Mouse (Mus musculus): Measurements from ENCODE around the gene Gramd1b. TPM values are rescaled to one million over a fixed set of nuclear protein-coding genes. Genes with fewer than 3 reads are reported as not detected.

Gramd1b gene
- polyA plus RNA-seq, 1 experiment: 41.2 TPM

GRCm38 (mm10) chr9:40407876-40408275 lies 123.3 kb downstream of the Gramd1b start:
- DNase-seq (ENCODE audit: low read depth): no peak
- no peak for TF ChIP-seq CTCF (IDR thresholded peaks at IDR 0.05; ENCODE audit: borderline replicate concordance, extremely low read depth, insufficient read depth, insufficient read length)
- TF ChIP-seq POLR2A (IDR thresholded peaks at IDR 0.05; ENCODE audit: borderline replicate concordance, extremely low read depth, insufficient read depth, insufficient read length, poor library complexity, severe bottlenecking): no peak

GRCm38 (mm10) chr9:40405804-40406203 lies 125.4 kb downstream of the Gramd1b start:
- no peak for TF ChIP-seq CTCF (IDR thresholded peaks at IDR 0.05; ENCODE audit: borderline replicate concordance, extremely low read depth, insufficient read depth, insufficient read length)
- no peak for TF ChIP-seq POLR2A (IDR thresholded peaks at IDR 0.05; ENCODE audit: borderline replicate concordance, extremely low read depth, insufficient read depth, insufficient read length, poor library complexity, severe bottlenecking)
- DNase-seq (ENCODE audit: low read depth): no peak

- TF ChIP-seq POLR2A (IDR thresholded peaks at IDR 0.05; ENCODE audit: borderline replicate concordance, extremely low read depth, insufficient read depth, insufficient read length, poor library complexity, severe bottlenecking) (no peak), CTCF (IDR thresholded peaks at IDR 0.05; ENCODE audit: borderline replicate concordance, extremely low read depth, insufficient read depth, insufficient read length) (no peak)
- peak; percentile 52 for DNase-seq (ENCODE audit: low read depth)
Measured at GRCm38 (mm10) chr9:40405263-40405662, 125.9 kb downstream of the Gramd1b start.

GRCm38 (mm10) chr9:40404637-40405036 lies 126.5 kb downstream of the Gramd1b start:
- peak; percentile 77 for DNase-seq (ENCODE audit: low read depth)
- TF ChIP-seq CTCF (IDR thresholded peaks at IDR 0.05; ENCODE audit: borderline replicate concordance, extremely low read depth, insufficient read depth, insufficient read length) (no peak), POLR2A (IDR thresholded peaks at IDR 0.05; ENCODE audit: borderline replicate concordance, extremely low read depth, insufficient read depth, insufficient read length, poor library complexity, severe bottlenecking) (no peak)

- no peak for DNase-seq (ENCODE audit: low read depth)
- TF ChIP-seq POLR2A (IDR thresholded peaks at IDR 0.05; ENCODE audit: borderline replicate concordance, extremely low read depth, insufficient read depth, insufficient read length, poor library complexity, severe bottlenecking) (no peak), CTCF (IDR thresholded peaks at IDR 0.05; ENCODE audit: borderline replicate concordance, extremely low read depth, insufficient read depth, insufficient read length) (no peak)
Measured at GRCm38 (mm10) chr9:40403750-40404149, 127.4 kb downstream of the Gramd1b start.

GRCm38 (mm10) chr9:40401818-40402217 lies 129.4 kb downstream of the Gramd1b start:
- DNase-seq (ENCODE audit: low read depth): no peak
- TF ChIP-seq POLR2A (IDR thresholded peaks at IDR 0.05; ENCODE audit: borderline replicate concordance, extremely low read depth, insufficient read depth, insufficient read length, poor library complexity, severe bottlenecking): no peak
- TF ChIP-seq CTCF (IDR thresholded peaks at IDR 0.05; ENCODE audit: borderline replicate concordance, extremely low read depth, insufficient read depth, insufficient read length): no peak

- no peak for DNase-seq (ENCODE audit: low read depth)
- TF ChIP-seq CTCF (IDR thresholded peaks at IDR 0.05; ENCODE audit: borderline replicate concordance, extremely low read depth, insufficient read depth, insufficient read length): no peak
- no peak for TF ChIP-seq POLR2A (IDR thresholded peaks at IDR 0.05; ENCODE audit: borderline replicate concordance, extremely low read depth, insufficient read depth, insufficient read length, poor library complexity, severe bottlenecking)
Measured at GRCm38 (mm10) chr9:40400854-40401253, 130.3 kb downstream of the Gramd1b start.

- TF ChIP-seq POLR2A (IDR thresholded peaks at IDR 0.05; ENCODE audit: borderline replicate concordance, extremely low read depth, insufficient read depth, insufficient read length, poor library complexity, severe bottlenecking) (no peak), CTCF (IDR thresholded peaks at IDR 0.05; ENCODE audit: borderline replicate concordance, extremely low read depth, insufficient read depth, insufficient read length) (no peak)
- no peak for DNase-seq (ENCODE audit: low read depth)
Measured at GRCm38 (mm10) chr9:40400171-40400570, 131.0 kb downstream of the Gramd1b start.

GRCm38 (mm10) chr9:40399359-40399932 lies 131.7 kb downstream of the Gramd1b start:
- no peak for DNase-seq (ENCODE audit: low read depth)
- TF ChIP-seq POLR2A (IDR thresholded peaks at IDR 0.05; ENCODE audit: borderline replicate concordance, extremely low read depth, insufficient read depth, insufficient read length, poor library complexity, severe bottlenecking): no peak

GRCm38 (mm10) chr9:40397471-40398245 lies 133.5 kb downstream of the Gramd1b start:
- no peak for DNase-seq (ENCODE audit: low read depth)
- no peak for TF ChIP-seq POLR2A (IDR thresholded peaks at IDR 0.05; ENCODE audit: borderline replicate concordance, extremely low read depth, insufficient read depth, insufficient read length, poor library complexity, severe bottlenecking)
- TF ChIP-seq CTCF (IDR thresholded peaks at IDR 0.05; ENCODE audit: borderline replicate concordance, extremely low read depth, insufficient read depth, insufficient read length): no peak

- peak; percentile 94 for DNase-seq (ENCODE audit: low read depth)
- TF ChIP-seq CTCF (IDR thresholded peaks at IDR 0.05; ENCODE audit: borderline replicate concordance, extremely low read depth, insufficient read depth, insufficient read length): no peak
- TF ChIP-seq POLR2A (IDR thresholded peaks at IDR 0.05; ENCODE audit: borderline replicate concordance, extremely low read depth, insufficient read depth, insufficient read length, poor library complexity, severe bottlenecking): peak; percentile 53; the same call in 1 of the 2 replicates
Measured at GRCm38 (mm10) chr9:40397036-40397435, 134.1 kb downstream of the Gramd1b start.

GRCm38 (mm10) chr9:40396171-40396570 lies 135.0 kb downstream of the Gramd1b start:
- TF ChIP-seq CTCF (IDR thresholded peaks at IDR 0.05; ENCODE audit: borderline replicate concordance, extremely low read depth, insufficient read depth, insufficient read length): no peak
- no peak for DNase-seq (ENCODE audit: low read depth)

Data from brain, embryonic 14.5 days (tissue).